Mouse (Mus musculus) liver, adult 2 months (tissue): ENCODE data around the gene Ppl.

Source experiments
- CTCF ChIP-seq: fragments of 200-500 bp; IDR thresholded peaks from 2 replicates; pipeline ENCODE4 v1.5.1; 2011; ENCODE audit warnings: low read depth, low read length, control low read depth
- POLR2A ChIP-seq: fragments of 200-500 bp; IDR thresholded peaks from 2 replicates; pipeline ENCODE4 v1.6.1; 2011; ENCODE audit warnings: low read length, control low read depth; ENCODE audit not compliant: insufficient read depth; ENCODE audit errors: extremely low read depth

- TF ChIP-seq CTCF (no peak), POLR2A (no peak)
Observed at GRCm38 (mm10) chr16:5130766-5131165, 1.5 kb downstream of the Ppl start.
